Mouse (Mus musculus) natural killer cell, adult 2 months (primary cell): ENCODE results near the gene Otulin.

Source experiments
- DNase-seq, 2 experiments: peaks; one replicate each; pipeline ENCODE4 v3.0.0; 2022; ENCODE audit warnings: low spot score in 2 of 2

Otulin gene

DNA sequence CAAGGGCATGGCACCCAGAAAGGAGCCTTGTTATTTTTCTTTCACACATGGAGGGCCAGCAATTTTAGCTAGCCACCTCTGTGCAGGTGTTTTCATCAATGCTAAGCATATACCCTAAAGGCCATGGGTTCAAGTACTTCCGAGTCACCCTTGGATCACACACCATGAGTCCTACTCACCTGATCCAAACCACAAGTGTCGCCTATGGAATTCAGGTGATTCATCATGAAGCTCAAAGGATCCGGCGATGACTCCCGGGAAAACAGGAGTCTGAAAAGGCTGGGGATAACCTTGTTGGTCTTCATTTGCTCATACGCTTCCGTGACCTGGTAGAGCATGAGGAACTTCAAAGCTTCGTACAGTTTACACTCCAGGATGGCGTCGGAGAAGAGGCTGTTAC, 27.4 kb upstream of the Otulin start:
- no peak for DNase-seq

DNA sequence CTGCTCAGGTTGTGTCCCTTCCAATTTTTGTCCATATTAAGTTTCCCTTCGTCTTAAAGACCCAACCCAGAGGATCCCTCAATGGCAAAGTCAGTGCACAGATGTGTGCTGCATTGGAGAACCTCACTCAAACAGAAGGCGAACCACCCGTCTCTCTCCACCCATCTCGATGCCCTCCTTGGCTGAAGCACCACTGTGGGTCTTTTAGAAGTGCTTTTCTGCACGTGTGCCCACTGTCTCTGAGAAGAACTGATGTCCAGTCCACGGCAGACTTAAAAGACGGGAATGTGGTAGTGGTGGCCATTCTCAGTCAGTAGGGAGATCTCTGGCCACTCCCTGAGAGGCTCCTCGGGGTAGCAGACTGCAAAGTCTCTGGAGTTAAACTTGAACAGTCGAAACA, 26.1 kb upstream of the Otulin start:
- no peak for DNase-seq

GRCm38 (mm10) chr15:27655015-27655414, 24.5 kb upstream of the Otulin start:
- no peak for DNase-seq

GRCm38 (mm10) chr15:27647686-27648085, 17.2 kb upstream of the Otulin start:
- DNase-seq = no peak

DNA sequence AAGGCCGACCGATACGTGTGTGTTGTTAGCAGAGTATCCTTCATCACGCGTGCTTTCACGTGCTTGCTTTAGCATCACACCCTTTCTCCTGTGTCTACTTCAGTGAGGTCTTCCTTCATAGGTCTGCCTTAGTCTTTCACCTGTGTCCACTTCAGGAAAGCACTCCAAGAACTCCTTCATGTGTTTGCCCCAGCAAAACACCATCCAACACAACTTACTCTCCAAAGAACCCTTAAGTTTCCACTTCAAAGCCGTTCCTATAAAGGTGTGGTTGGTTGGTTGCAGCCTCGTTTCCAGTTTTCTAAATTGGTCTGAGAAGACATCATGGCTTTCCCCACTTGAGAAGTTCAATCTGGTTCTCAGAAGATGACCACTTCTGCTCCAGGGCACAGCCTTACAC, 16.2 kb upstream of the Otulin start:
- DNase-seq = no peak

- no peak for DNase-seq
These were observed 14.8 kb upstream of the Otulin start for GRCm38 (mm10) chr15:27645250-27645649.

DNA sequence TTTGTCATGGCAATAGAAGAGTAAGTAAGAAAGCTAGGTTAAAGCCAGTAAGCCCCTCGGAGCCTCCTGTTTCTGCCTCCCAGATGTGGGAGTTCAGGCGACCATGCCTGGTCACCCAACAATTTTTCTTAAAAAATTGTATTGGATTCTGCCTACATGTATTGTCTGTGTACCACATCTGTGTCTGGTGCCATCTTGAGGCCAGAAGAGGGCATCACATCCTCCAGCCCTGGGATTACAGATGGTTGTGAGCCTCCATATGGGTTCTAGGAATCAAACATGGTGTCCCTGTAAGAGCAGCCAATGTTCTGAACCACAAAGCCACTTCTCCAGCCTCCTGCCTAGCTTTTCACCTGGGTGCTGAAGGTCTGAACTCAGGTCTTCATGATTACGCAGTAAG, 12.4 kb upstream of the Otulin start:
- peak; percentile 43 to 60 for DNase-seq

DNA sequence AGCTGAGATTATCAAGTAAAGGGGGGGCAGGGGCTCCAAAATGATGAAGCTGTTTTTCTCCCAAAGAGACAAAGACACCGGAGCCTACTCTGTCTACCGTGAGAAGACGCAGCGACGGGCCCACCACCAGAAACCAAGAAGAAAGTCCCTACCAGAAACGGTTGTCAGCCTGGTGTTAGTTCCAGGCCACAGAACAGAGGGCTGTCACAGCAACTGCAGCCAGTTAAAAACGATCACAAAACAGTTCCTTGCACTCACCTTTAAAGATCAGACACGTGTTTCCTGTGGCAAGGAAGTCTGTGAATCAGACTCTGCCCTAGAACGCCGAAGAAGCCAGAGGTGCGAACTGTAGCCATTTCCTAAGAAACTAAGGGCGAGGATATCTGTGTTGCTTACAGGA, 10.7 kb upstream of the Otulin start:
- peak; percentile 75 to 80 for DNase-seq

DNA sequence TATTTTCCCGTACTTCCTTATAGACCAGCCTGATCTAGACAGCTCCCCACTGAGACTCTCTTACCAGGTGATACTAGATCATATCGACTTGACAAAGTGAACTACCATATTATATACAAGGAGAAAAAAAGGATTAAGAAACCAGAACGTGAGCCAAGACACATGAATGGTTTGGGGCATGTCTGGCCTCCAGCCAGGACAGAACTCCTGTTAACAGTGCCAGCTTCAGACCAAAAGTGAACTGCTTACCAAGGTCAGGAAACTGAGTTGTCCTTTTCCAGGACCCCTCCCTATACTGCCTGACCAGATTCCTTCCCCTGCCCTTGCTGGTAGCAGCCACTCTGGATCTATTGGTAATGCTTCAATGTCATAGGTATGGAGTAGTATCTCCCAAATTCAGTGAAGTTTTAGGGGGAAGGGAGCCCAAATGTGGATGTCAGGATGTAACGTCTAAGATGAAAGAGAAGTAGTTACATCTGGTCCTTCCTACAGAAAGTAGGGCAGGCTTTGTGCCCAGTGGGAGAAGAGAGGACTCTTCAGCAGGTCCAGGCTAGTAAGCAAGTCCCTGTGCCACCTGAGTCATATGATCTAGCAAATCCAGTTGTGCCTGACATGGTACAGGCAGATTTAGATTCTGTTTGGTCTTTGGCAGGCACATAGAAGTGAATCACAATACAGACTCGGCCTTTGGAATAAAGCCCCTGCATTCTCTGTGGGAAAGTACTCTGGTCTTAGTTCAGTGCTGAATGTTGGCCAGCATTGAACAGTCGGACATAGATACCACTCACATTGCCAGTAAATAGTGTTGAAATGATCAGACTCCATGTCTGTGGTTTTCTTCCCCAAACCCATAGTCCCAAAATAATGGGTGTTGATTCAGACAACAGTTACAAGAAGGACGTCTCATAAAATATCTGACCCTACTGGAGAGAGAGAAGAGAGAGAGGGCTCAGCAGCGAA, 3.7 kb upstream of the Otulin start:
- no peak for DNase-seq

DNA sequence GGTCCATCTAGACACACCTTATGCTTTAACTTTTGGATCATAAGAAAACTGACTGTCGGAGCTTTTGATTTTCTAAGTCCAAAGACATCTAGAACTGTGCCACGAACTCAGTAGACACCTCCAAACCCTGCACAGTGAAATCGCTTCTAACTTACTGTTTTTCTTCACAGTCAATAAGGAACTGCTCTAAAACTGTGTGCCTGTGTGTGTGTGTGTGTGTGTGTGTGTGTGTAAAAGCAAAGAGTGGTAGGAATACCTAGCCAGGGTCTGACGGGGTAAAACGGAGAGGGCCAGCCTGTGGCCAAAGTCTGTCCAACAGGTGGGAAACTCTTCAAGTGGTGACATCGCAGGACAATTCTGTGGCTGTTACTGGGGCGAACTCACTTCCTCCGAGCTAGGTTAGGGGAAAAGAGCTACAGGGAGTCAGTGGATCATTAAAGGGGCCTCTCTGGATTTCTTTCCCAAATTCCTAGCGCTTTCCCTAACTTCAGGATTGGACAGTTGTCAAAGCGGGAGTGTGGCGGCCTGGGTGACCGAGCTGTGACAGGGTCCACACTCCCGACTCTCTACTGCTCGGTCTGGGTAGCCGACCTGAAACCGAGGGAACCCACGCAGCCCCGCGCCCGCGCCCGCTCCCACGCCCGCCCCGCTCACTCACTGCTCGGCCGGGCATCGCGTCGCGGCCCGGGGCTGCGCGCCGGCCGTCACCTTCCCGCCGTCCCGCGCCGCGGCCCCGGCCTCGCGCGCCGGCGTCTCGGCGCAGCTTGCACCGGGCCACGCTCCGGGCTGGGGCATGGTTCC, 493 bp downstream of the Otulin start:
- DNase-seq = no peak

DNA sequence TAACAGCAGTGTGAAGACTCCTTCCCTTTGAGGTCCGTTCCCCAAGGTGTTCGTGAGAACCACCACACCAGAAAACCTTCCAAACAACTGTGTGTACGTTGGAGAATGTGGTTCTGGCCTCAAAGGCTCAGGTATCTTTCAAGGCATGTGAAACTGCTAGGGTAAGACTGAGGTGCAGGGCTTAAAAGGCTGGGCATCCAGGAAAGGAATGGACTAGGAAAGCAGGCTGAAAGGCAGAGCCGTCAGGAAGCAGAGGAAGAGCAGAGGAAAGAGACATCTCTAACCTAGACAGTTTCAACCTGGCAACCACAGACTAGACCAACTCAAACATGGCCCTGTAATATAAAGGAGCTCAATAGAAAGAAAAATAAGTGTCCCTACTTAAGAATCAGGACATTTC, 1.4 kb downstream of the Otulin start:
- DNase-seq = no peak

DNA sequence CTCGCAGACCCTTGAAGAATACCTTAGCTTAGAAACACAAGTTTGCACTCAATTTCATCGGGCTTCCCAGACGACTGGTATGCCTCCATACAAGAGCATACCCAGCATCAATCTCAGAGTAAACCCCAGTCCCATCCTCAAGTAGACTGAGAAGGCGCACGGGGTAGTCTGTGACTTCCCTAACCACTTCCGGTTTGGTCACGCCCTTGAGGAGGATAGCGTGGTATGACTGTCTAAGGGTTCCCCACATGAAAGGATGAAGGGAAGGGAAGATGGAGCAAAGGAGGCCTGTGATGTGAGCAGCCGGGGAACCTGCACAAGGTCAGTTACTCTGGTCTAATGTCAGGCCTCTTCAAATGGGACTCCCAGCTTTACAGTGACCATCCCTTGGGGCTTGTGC, 2.7 kb downstream of the Otulin start:
- DNase-seq = peak; percentile 43 to 55

GRCm38 (mm10) chr15:27626314-27626713, 4.2 kb downstream of the Otulin start:
- DNase-seq = no peak

GRCm38 (mm10) chr15:27625890-27626255, 4.6 kb downstream of the Otulin start:
- DNase-seq = no peak

GRCm38 (mm10) chr15:27625014-27625889, 5.2 kb downstream of the Otulin start:
- peak; percentile 74 to 78 for DNase-seq

DNA sequence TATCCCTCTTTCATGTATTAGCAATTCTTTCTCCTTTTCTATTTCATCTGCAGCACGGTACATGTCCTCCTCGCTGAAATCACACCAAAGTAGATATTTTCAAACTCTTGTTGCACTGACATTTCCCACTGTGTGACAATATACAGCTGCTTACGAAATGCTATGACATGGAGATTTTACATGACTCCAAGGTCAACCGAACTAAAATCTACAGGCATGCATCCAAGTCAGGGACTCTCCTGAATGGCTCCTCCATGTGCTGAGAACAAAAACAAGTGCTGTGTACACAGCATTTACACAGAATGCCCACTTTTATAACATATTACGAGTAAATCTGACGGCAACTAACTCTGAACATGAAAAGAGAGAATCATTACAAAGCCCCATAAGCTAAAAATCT, 7.2 kb downstream of the Otulin start:
- no peak for DNase-seq

- DNase-seq = no peak
These were observed 9.9 kb downstream of the Otulin start for GRCm38 (mm10) chr15:27620475-27621185.

GRCm38 (mm10) chr15:27619683-27620082, 10.8 kb downstream of the Otulin start:
- DNase-seq = no peak

GRCm38 (mm10) chr15:27618778-27619533, 11.5 kb downstream of the Otulin start:
- DNase-seq = no peak

DNA sequence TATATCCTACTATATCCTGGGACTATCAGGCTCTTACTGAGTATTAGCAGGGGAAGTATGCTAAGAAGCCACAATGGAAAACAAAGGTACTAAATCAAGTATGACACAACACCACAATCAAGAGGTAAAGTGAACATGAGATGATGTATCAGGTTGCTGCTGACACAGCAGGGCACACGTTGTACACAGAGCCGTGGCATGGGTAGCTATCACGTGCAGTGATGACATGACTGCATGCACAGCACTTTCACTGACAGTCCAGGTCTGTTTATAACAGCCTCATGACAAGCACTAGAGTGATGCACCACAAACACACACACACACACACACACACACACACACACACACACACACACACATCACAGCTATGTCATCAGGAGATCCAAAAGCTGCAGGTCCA, 13.3 kb downstream of the Otulin start:
- no peak for DNase-seq
